Mouse (Mus musculus) cerebellum, adult 2 months (tissue): Measurements from ENCODE around the gene Ttc29.

Experiments used
- CTCF ChIP-seq: fragments of 200-500 bp; IDR thresholded peaks from 2 replicates; pipeline ENCODE4 v1.5.1; 2011; ENCODE audit warnings: low read depth, mild to moderate bottlenecking, control low read depth, low read length, moderate library complexity, borderline replicate concordance; ENCODE audit not compliant: insufficient read depth
- POLR2A ChIP-seq: fragments of 200-500 bp; IDR thresholded peaks from 2 replicates; pipeline ENCODE4 v1.6.1; 2011; ENCODE audit warnings: low read length, control low read depth, borderline replicate concordance; ENCODE audit not compliant: insufficient read depth

- TF ChIP-seq CTCF (no peak), POLR2A (no peak)
Observed at GRCm38 (mm10) chr8:78423937-78424336, 210.8 kb downstream of the Ttc29 start.
